Mouse (Mus musculus): ENCODE results near the gene Zbtb44. TPM values are rescaled to one million over a fixed set of nuclear protein-coding genes. Genes with fewer than 3 reads are reported as not detected.

The Zbtb44 gene
- polyA plus RNA-seq, 1 experiment = 24.3 TPM

- no peak overlapping the region for H3K4me3 ChIP-seq (ENCODE audit: insufficient read depth, low read length)
- TF ChIP-seq CTCF (IDR thresholded peaks at IDR 0.05; ENCODE audit: low read depth, low read length) = peak; percentile 78
- TF ChIP-seq POLR2A (IDR thresholded peaks at IDR 0.05; ENCODE audit: borderline replicate concordance, low read depth, low read length) = no peak
- peaks cover 10% of the 10 kb centered on the region for H3K4me1 ChIP-seq (ENCODE audit: control insufficient read depth, insufficient read depth, low read length)
- no peak overlapping the region for H3K27ac ChIP-seq (ENCODE audit: insufficient read depth, low read depth, low read length)
These were observed 55.8 kb downstream of the Zbtb44 start for GRCm38 (mm10) chr9:31086085-31086753.

GRCm38 (mm10) chr9:31086754-31087145 lies 56.3 kb downstream of the Zbtb44 start:
- TF ChIP-seq POLR2A (IDR thresholded peaks at IDR 0.05; ENCODE audit: borderline replicate concordance, low read depth, low read length) (no peak), CTCF (IDR thresholded peaks at IDR 0.05; ENCODE audit: low read depth, low read length) (no peak)
- Histone ChIP-seq H3K4me3 (ENCODE audit: insufficient read depth, low read length) (no peak overlapping the region), H3K27ac (ENCODE audit: insufficient read depth, low read depth, low read length) (no peak overlapping the region), H3K4me1 (ENCODE audit: control insufficient read depth, insufficient read depth, low read length) (peaks cover 10% of the 10 kb centered on the region)

- TF ChIP-seq CTCF (IDR thresholded peaks at IDR 0.05; ENCODE audit: low read depth, low read length) = no peak
- no peak for TF ChIP-seq POLR2A (IDR thresholded peaks at IDR 0.05; ENCODE audit: borderline replicate concordance, low read depth, low read length)
- Histone ChIP-seq H3K4me3 (ENCODE audit: insufficient read depth, low read length) (no peak overlapping the region), H3K27ac (ENCODE audit: insufficient read depth, low read depth, low read length) (no peak overlapping the region), H3K4me1 (ENCODE audit: control insufficient read depth, insufficient read depth, low read length) (peaks cover 12% of the 10 kb centered on the region)
These were observed 57.0 kb downstream of the Zbtb44 start for GRCm38 (mm10) chr9:31087466-31087865.

GRCm38 (mm10) chr9:31088116-31088515 lies 57.7 kb downstream of the Zbtb44 start:
- Histone ChIP-seq H3K4me1 (ENCODE audit: control insufficient read depth, insufficient read depth, low read length) (peaks cover 12% of the 10 kb centered on the region), H3K4me3 (ENCODE audit: insufficient read depth, low read length) (no peak overlapping the region), H3K27ac (ENCODE audit: insufficient read depth, low read depth, low read length) (no peak overlapping the region)
- TF ChIP-seq CTCF (IDR thresholded peaks at IDR 0.05; ENCODE audit: low read depth, low read length) (no peak), POLR2A (IDR thresholded peaks at IDR 0.05; ENCODE audit: borderline replicate concordance, low read depth, low read length) (no peak)

- H3K4me3 ChIP-seq (ENCODE audit: insufficient read depth, low read length) = no peak overlapping the region
These were observed 58.4 kb downstream of the Zbtb44 start for GRCm38 (mm10) chr9:31088883-31089282.

GRCm38 (mm10) chr9:31089541-31089940 lies 59.1 kb downstream of the Zbtb44 start:
- peaks cover 12% of the 10 kb centered on the region for H3K4me1 ChIP-seq (ENCODE audit: control insufficient read depth, insufficient read depth, low read length)
- TF ChIP-seq CTCF (IDR thresholded peaks at IDR 0.05; ENCODE audit: low read depth, low read length) (no peak), POLR2A (IDR thresholded peaks at IDR 0.05; ENCODE audit: borderline replicate concordance, low read depth, low read length) (no peak)
- no peak overlapping the region for H3K27ac ChIP-seq (ENCODE audit: insufficient read depth, low read depth, low read length)
- no peak overlapping the region for H3K4me3 ChIP-seq (ENCODE audit: insufficient read depth, low read length)

More at GRCm38 (mm10) chr9:31088883-31089282, 58.4 kb downstream of the Zbtb44 start:
- Histone ChIP-seq H3K27ac (ENCODE audit: insufficient read depth, low read depth, low read length) (no peak overlapping the region), H3K4me1 (ENCODE audit: control insufficient read depth, insufficient read depth, low read length) (peaks cover 12% of the 10 kb centered on the region)
- no peak for TF ChIP-seq POLR2A (IDR thresholded peaks at IDR 0.05; ENCODE audit: borderline replicate concordance, low read depth, low read length)
- no peak for TF ChIP-seq CTCF (IDR thresholded peaks at IDR 0.05; ENCODE audit: low read depth, low read length)

GRCm38 (mm10) chr9:31090081-31091023 lies 59.9 kb downstream of the Zbtb44 start:
- Histone ChIP-seq H3K4me3 (ENCODE audit: insufficient read depth, low read length) (no peak overlapping the region), H3K27ac (ENCODE audit: insufficient read depth, low read depth, low read length) (no peak overlapping the region), H3K4me1 (ENCODE audit: control insufficient read depth, insufficient read depth, low read length) (peaks cover 12% of the 10 kb centered on the region)
- TF ChIP-seq CTCF (IDR thresholded peaks at IDR 0.05; ENCODE audit: low read depth, low read length) (no peak), POLR2A (IDR thresholded peaks at IDR 0.05; ENCODE audit: borderline replicate concordance, low read depth, low read length) (no peak)

GRCm38 (mm10) chr9:31091162-31091581 lies 60.7 kb downstream of the Zbtb44 start:
- H3K4me3 ChIP-seq (ENCODE audit: insufficient read depth, low read length) = no peak overlapping the region
- peaks cover 12% of the 10 kb centered on the region for H3K4me1 ChIP-seq (ENCODE audit: control insufficient read depth, insufficient read depth, low read length)
- TF ChIP-seq CTCF (IDR thresholded peaks at IDR 0.05; ENCODE audit: low read depth, low read length) = no peak
- H3K27ac ChIP-seq (ENCODE audit: insufficient read depth, low read depth, low read length) = no peak overlapping the region

GRCm38 (mm10) chr9:31092111-31092832 lies 61.8 kb downstream of the Zbtb44 start:
- Histone ChIP-seq H3K4me1 (ENCODE audit: control insufficient read depth, insufficient read depth, low read length) (peaks cover 12% of the 10 kb centered on the region), H3K4me3 (ENCODE audit: insufficient read depth, low read length) (no peak overlapping the region), H3K27ac (ENCODE audit: insufficient read depth, low read depth, low read length) (no peak overlapping the region)
- TF ChIP-seq CTCF (IDR thresholded peaks at IDR 0.05; ENCODE audit: low read depth, low read length) (no peak), POLR2A (IDR thresholded peaks at IDR 0.05; ENCODE audit: borderline replicate concordance, low read depth, low read length) (no peak)

All from bone marrow macrophage, adult 2 months (primary cell).